Mouse (Mus musculus): ENCODE measurements around the gene Rtbdn.
"Not testable (repeated sequence)": the region's sequence is repeated elsewhere in the genome, so short reads cannot be mapped to it uniquely, and the experiment has no call there.

The Rtbdn gene

GRCm38 (mm10) chr8:84946528-84947240 lies at the start of gene Rtbdn:
Gene Rtbdn (plus strand): TSS chr8:84946991.
- DNase-seq: no peak

GRCm38 (mm10) chr8:84901071-84901470 lies 45.7 kb upstream of the Rtbdn start:
- DNase-seq: no peak

- DNase-seq: no peak
Observed at GRCm38 (mm10) chr8:84901752-84902151, 45.0 kb upstream of the Rtbdn start, which contains the start of gene Klf1. Gene Klf1 (plus strand): TSS chr8:84901928.

- DNase-seq: no peak
Observed at GRCm38 (mm10) chr8:84902367-84902919, 44.3 kb upstream of the Rtbdn start.

- DNase-seq: peak; percentile 91 to 94
Observed at GRCm38 (mm10) chr8:84902920-84903661, 43.7 kb upstream of the Rtbdn start.

GRCm38 (mm10) chr8:84904351-84904750 lies 42.4 kb upstream of the Rtbdn start:
- no peak for DNase-seq

- no peak for DNase-seq
Observed at GRCm38 (mm10) chr8:84907037-84907436, 39.8 kb upstream of the Rtbdn start.

- DNase-seq: no peak
Observed at GRCm38 (mm10) chr8:84907493-84907892, 39.3 kb upstream of the Rtbdn start.

- DNase-seq: not testable (repeated sequence)
Observed at GRCm38 (mm10) chr8:84907979-84908378, 38.8 kb upstream of the Rtbdn start.

GRCm38 (mm10) chr8:84908421-84909161 lies 38.2 kb upstream of the Rtbdn start, which contains the start of gene Dnase2a:
Gene Dnase2a (plus strand): TSS chr8:84908560.
- DNase-seq: peak; percentile 99

GRCm38 (mm10) chr8:84909162-84909767 lies 37.5 kb upstream of the Rtbdn start:
- no peak for DNase-seq

- no peak for DNase-seq
Observed at GRCm38 (mm10) chr8:84909949-84910348, 36.8 kb upstream of the Rtbdn start.

- no peak for DNase-seq
Observed at GRCm38 (mm10) chr8:84910551-84910950, 36.2 kb upstream of the Rtbdn start.

GRCm38 (mm10) chr8:84911854-84912253 lies 34.9 kb upstream of the Rtbdn start:
- DNase-seq: no peak

GRCm38 (mm10) chr8:84912391-84912790 lies 34.4 kb upstream of the Rtbdn start:
- DNase-seq: no peak

- peak; percentile 87 to 89 for DNase-seq
Observed at GRCm38 (mm10) chr8:84912895-84913501, 33.8 kb upstream of the Rtbdn start.

- DNase-seq: no peak
Observed at GRCm38 (mm10) chr8:84913502-84913900, 33.3 kb upstream of the Rtbdn start.

GRCm38 (mm10) chr8:84913960-84914359 lies 32.8 kb upstream of the Rtbdn start:
- peak in 1 of 2 experiments; percentile 44 for DNase-seq

GRCm38 (mm10) chr8:84915269-84915668 lies 31.5 kb upstream of the Rtbdn start:
- peak; percentile 54 to 67 for DNase-seq

- no peak for DNase-seq
Observed at GRCm38 (mm10) chr8:84917781-84918180, 29.0 kb upstream of the Rtbdn start.

- no peak for DNase-seq
Observed at GRCm38 (mm10) chr8:84918646-84919045, 28.1 kb upstream of the Rtbdn start.

GRCm38 (mm10) chr8:84921596-84921995 lies 25.2 kb upstream of the Rtbdn start:
- DNase-seq: peak; percentile 86 to 89

All from lung, adult 18-20 months (tissue).